Mouse (Mus musculus): ENCODE measurements around the gene Sec22c.

DNA sequence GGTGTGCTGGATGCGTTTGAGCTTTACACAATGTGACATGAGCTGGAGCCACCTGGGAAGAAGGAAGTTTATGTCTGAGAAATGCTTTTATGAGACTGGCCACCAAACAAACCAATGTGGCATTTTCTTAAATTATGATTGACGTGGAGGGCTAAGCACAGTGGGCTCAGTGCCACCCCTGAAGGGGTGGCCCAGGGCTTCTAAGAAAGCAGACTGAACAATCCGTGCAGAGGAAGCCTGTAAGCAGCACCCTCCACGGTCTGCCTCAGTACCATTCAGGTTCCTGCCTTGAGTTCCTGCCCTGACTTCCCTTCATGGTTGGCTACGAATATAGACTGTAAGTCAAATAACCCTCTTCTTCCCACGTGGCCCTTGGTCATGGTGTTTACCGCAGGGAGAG, 14.6 kb downstream of the Sec22c start:
- TF ChIP-seq POLR2A (IDR thresholded peaks at IDR 0.05; ENCODE audit: control insufficient read depth, low read depth, low read length) (no peak), CTCF (IDR thresholded peaks at IDR 0.05; ENCODE audit: control insufficient read depth, insufficient read depth, insufficient replicate concordance, low read depth, low read length) (no peak)

All from testis, adult 2 months (tissue).